In the genomic region with DNA sequence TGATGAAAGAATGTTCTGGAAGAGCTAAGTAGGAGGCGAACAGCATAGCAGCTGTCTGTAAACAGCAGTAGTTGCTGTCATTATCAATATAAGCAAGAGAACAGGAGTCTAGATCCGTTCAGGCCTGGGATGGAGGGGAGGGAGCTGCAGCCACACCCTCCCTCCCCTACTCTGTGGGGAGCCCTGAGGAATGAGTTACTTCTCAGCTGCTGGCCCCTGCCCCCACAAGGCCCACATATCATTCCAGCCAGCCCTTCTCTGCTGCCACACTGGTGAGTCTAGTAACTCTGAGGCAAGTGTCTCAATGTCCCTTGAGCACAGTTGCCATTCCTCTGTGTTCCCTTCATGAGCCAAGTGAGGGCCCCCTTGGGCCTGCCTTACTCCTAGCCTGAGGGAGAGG, we compare ENCODE assay signal across 17 mouse cellular contexts. TPM values are rescaled to one million over a fixed set of nuclear protein-coding genes. Genes with fewer than 3 reads are reported as not detected.
DNase-seq lines count a peak whose midpoint lies in the region; ATAC-seq and TF ChIP-seq lines count a peak whose summit lies in the region.
"Had no signal": no experiment of that assay in that cellular context is flagged by ENCODE, and none has a peak within 500 bp of the region (broad histone marks: within the 10 kb centered on the region; RNA-seq: fewer than 3 reads in every experiment).

No protein-coding gene starts in this region.

- H3K27me3 ChIP-seq in kidney, embryonic 14.5 days (ENCODE audit: control insufficient read depth, insufficient read depth, low read length) = no peaks in the 10 kb centered on the region
- H3K27me3 ChIP-seq in liver, embryonic 14.5 days (ENCODE audit: control insufficient read depth, insufficient read depth, low read length) = no peaks in the 10 kb centered on the region
- H3K27me3 ChIP-seq: limb, embryonic 15.5 days had no signal

- no peak overlapping the region for H3K4me2 ChIP-seq in kidney, embryonic 14.5 days (replicated peaks; ENCODE audit: low read depth, low read length)
- peak overlapping the region; percentile 25 for H3K4me2 ChIP-seq in liver, embryonic 14.5 days (ENCODE audit: low read depth)
- H3K4me2 ChIP-seq: limb, embryonic 15.5 days had no signal

- peak; percentile 19; the same call in 1 of the 2 replicates for ATAC-seq in kidney, embryonic 14.5 days (ENCODE audit: low FRiP score, low TSS enrichment)
- ATAC-seq in liver, embryonic 14.5 days (ENCODE audit: insufficient read depth) = peak; percentile 77
- ATAC-seq: forebrain, postnatal 0 days; inflammation-experienced regulatory T-cells, adult 6 months had no signal

- TF ChIP-seq CTCF in liver, embryonic 14.5 days (IDR thresholded peaks at IDR 0.05; ENCODE audit: low read depth) = 0 out of 2 replicates have a peak, but pooled peaks have one; percentile 13

- H3K36me3 ChIP-seq in kidney, embryonic 14.5 days (ENCODE audit: control insufficient read depth, insufficient read depth, low read length) = no peaks in the 10 kb centered on the region
- no peaks in the 10 kb centered on the region for H3K36me3 ChIP-seq in ES-E14 (ENCODE audit: control insufficient read depth, insufficient read depth, low read length, poor library complexity, severe bottlenecking)
- H3K36me3 ChIP-seq in liver, embryonic 14.5 days (replicated peaks; ENCODE audit: control insufficient read depth, insufficient read depth, low read depth) = no peaks in the 10 kb centered on the region
- H3K36me3 ChIP-seq: limb, embryonic 15.5 days had no signal

- 51% methylated on average over 2 of the region's 2 CpGs for WGBS in kidney, embryonic 14.5 days
- 16% methylated on average over 2 of the region's 2 CpGs for WGBS in liver, embryonic 14.5 days (ENCODE audit: insufficient replicate concordance)

- H3K9me3 ChIP-seq in kidney, embryonic 14.5 days (ENCODE audit: control insufficient read depth, low read length) = no peaks in the 10 kb centered on the region
- no peaks in the 10 kb centered on the region for H3K9me3 ChIP-seq in ES-E14 (ENCODE audit: control insufficient read depth, insufficient read depth, low read depth, low read length)
- H3K9me3 ChIP-seq in liver, embryonic 14.5 days (ENCODE audit: control insufficient read depth, low read length) = no peaks in the 10 kb centered on the region; the same call in 1 of the 2 replicates
- H3K9me3 ChIP-seq: limb, embryonic 15.5 days had no signal

- H3K4me1 ChIP-seq in kidney, embryonic 14.5 days (ENCODE audit: control insufficient read depth, insufficient read depth, low read length) = 0 out of 2 replicates have a peak, but pooled peaks cover 5% of the 10 kb centered on the region
- peaks cover 0 to 6% of the 10 kb centered on the region in 2 experiments; a peak in 1 of 4 replicates for H3K4me1 ChIP-seq in ES-E14 (ENCODE audit: control insufficient read depth in 2 of 2, insufficient read depth in 2 of 2, low read length in 2 of 2, poor library complexity in 1 of 2)
- peaks cover 34 to 42% of the 10 kb centered on the region in 2 experiments for H3K4me1 ChIP-seq in liver, embryonic 14.5 days (replicated peaks; ENCODE audit: control insufficient read depth in 2 of 2, insufficient read depth in 2 of 2, low read length in 1 of 2)

- in situ Hi-C loops in ES-E14 (cut with MboI; ENCODE audit: low sequenced_read_pairs in 2 of 2, unreplicated experiment in 2 of 2) = no loop called here

- H3K27ac ChIP-seq in kidney, embryonic 14.5 days (ENCODE audit: low read depth, low read length) = no peak overlapping the region
- no peak overlapping the region for H3K27ac ChIP-seq in ES-E14 (ENCODE audit: insufficient read depth, low read depth, low read length, poor library complexity, severe bottlenecking)
- H3K27ac ChIP-seq in liver, embryonic 14.5 days = peak overlapping the region; percentile 79
- H3K27ac ChIP-seq: kidney, postnatal 0 days; limb, embryonic 15.5 days had no signal

- no peak overlapping the region for H3K4me3 ChIP-seq in kidney, embryonic 14.5 days (ENCODE audit: low read length)
- no peak overlapping the region for H3K4me3 ChIP-seq in ES-E14 (ENCODE audit: insufficient read depth in 1 of 2, low read depth in 1 of 2, low read length in 2 of 2, poor library complexity in 1 of 2, severe bottlenecking in 1 of 2)
- no peak overlapping the region for H3K4me3 ChIP-seq in liver, embryonic 14.5 days (ENCODE audit: insufficient read depth in 1 of 2, low read depth in 2 of 2, low read length in 2 of 2)
- H3K4me3 ChIP-seq: limb, embryonic 15.5 days had no signal

- TF ChIP-seq EP300 in liver, embryonic 14.5 days (IDR thresholded peaks at IDR 0.05; ENCODE audit: low read depth) = peak; percentile 44

- H3K9ac ChIP-seq in kidney, embryonic 14.5 days (ENCODE audit: low read depth, low read length) = no peak overlapping the region
- H3K9ac ChIP-seq in ES-E14 (ENCODE audit: insufficient read depth, low read depth, low read length, poor library complexity, severe bottlenecking) = 0 out of 2 replicates have a peak overlapping the region, but pooled peaks have one; percentile 7
- H3K9ac ChIP-seq in liver, embryonic 14.5 days (replicated peaks) = peak overlapping the region; percentile 44
- H3K9ac ChIP-seq: forebrain, postnatal 0 days; limb, embryonic 15.5 days had no signal

- DNase-seq in kidney, adult 8-10 months = no peak
- DNase-seq in ES-E14 (ENCODE audit: low read depth, low spot score) = no peak
- DNase-seq in c-Kit-positive CD71-positive TER-119-positive erythroid progenitor cells, embryonic 14.5 days (ENCODE audit: low spot score) = peak; percentile 57
- peak; percentile 32 to 53 (median 48) for DNase-seq in liver, embryonic 14.5 days (ENCODE audit: low read depth in 3 of 3, low spot score in 3 of 3)
- no peak for DNase-seq in urinary bladder, postnatal 36 days (ENCODE audit: low spot score in 2 of 2)
- DNase-seq in cerebellum, adult 8-10 months = no peak
- no peak for DNase-seq in layer of hippocampus, adult 8-10 months (ENCODE audit: low spot score in 2 of 2)
- DNase-seq: adrenal gland, adult 8-10 months; cerebellum, adult 9-10 months; forebrain, postnatal 0 days; gastrocnemius, postnatal 14 days; lung, postnatal 4 days; retina, postnatal 1 day had no signal

TF ChIP-seq in ES-E14, 5 proteins besides CTCF, POLR2A, EP300 and RAD21:
- TF ChIP-seq ZNF384 (IDR thresholded peaks at IDR 0.05; ENCODE audit: low read depth, low read length) = no peak
- TF ChIP-seq ZC3H11A (IDR thresholded peaks at IDR 0.05; ENCODE audit: borderline replicate concordance, low read depth, low read length) = no peak
- TF ChIP-seq MAFK (IDR thresholded peaks at IDR 0.05; ENCODE audit: insufficient read depth, low read depth, low read length) = no peak
- no peak for TF ChIP-seq HCFC1 (IDR thresholded peaks at IDR 0.05; ENCODE audit: borderline replicate concordance, insufficient read depth, low read length)
- no peak for TF ChIP-seq CHD2 (IDR thresholded peaks at IDR 0.05; ENCODE audit: low read depth, low read length)

RNA-seq across cellular contexts. Expression of gene Trim62, which starts 26.2 kb away (rescaled TPM):
- polyA plus RNA-seq in kidney, embryonic 14.5 days (2014; fragmentation: Nextera tagmentation; extraction: Ambion mirVana) = 7.3 and 11.0 TPM in 2 replicates
- 0.54 and 0.69 TPM in 2 replicates for total RNA-seq in ES-E14 (2012; rRNA removed)
- 0.25 TPM in 2 replicates for polyA plus RNA-seq in liver, embryonic 14.5 days (2012; rRNA removed)
- polyA plus RNA-seq in liver, embryonic 14.5 days (2014; fragmentation: Nextera tagmentation; extraction: Ambion mirVana) = 0.24 and 0.30 TPM in 2 replicates
- 10 to 100 TPM; 14.2 to 17.7 (median 16.5) TPM for total RNA-seq in layer of hippocampus, adult 8-10 months (2022)

RNA-seq across cellular contexts. Expression of gene Zfp362, which starts 51.4 kb away (rescaled TPM):
- 33.4 and 37.8 TPM in 2 replicates for polyA plus RNA-seq in kidney, embryonic 14.5 days (2014; fragmentation: Nextera tagmentation; extraction: Ambion mirVana)
- total RNA-seq in ES-E14 (2012; rRNA removed) = 1.5 and 1.9 TPM in 2 replicates
- polyA plus RNA-seq in liver, embryonic 14.5 days (2012; rRNA removed) = 7.6 and 8.2 TPM in 2 replicates
- 6.2 and 7.4 TPM in 2 replicates for polyA plus RNA-seq in liver, embryonic 14.5 days (2014; fragmentation: Nextera tagmentation; extraction: Ambion mirVana)
- 10 to 100 TPM; 22.1 to 28.3 (median 25.5) TPM for total RNA-seq in layer of hippocampus, adult 8-10 months (2022)

Comparison
In these comparisons a context has a peak if more than half of its experiments do, and no peak if none do; other contexts are left out.
1. DNase-seq: peak in c-Kit-positive CD71-positive TER-119-positive erythroid progenitor cells, embryonic 14.5 days (single experiment) and liver, embryonic 14.5 days (3 of 3); none in kidney, adult 8-10 months (0 of 2), ES-E14 (single experiment), urinary bladder, postnatal 36 days (0 of 2), cerebellum, adult 8-10 months (single experiment) and layer of hippocampus, adult 8-10 months (0 of 2).